8 mouse cellular contexts compared by ENCODE assay signal in the genomic region with DNA sequence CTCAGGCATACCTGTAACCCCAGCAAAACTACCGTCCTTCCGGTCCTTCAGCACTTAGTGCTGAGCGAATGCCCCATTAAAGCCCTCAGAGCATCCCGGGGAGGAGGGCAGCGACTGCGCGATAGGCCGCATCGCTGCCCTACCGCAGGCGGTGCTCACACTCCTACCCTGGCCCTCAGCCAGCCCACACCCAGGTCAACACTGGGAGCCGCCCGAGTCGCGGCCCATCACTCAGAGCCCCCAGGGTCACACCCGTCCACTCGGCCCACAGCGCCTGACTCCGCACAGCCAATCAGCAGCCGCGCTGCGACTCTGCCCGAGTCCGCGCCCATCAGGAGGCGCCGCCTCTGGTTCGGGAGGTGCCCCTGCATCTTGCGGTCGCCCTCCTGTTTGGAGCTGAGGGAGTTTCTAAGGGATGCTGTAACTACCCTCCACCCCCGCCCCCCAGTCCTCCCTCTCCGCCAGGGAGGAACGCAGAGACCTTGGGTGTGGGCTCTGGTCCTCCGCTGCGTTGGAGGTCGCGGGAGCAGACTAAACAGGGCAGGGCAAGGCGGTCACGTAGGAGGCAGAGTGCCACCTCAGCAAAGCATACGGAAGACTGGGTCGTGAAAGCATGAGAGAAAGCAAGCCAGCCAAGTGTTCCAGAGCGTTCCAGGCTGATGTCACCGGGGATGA. TPM values are rescaled to one million over a fixed set of nuclear protein-coding genes. Genes with fewer than 3 reads are reported as not detected.
A peak's percentile ranks its signal among the peaks of the same experiment; 100 is the strongest.
DNase-seq lines count a peak whose midpoint lies in the region; ATAC-seq lines count a peak whose summit lies in the region.

No protein-coding gene starts in this region.

- intact Hi-C loops in left cerebral cortex, postnatal 10 days (cut with DNase I): loop anchor here (2.0 kb wide), 1 partner anchor 28 kb away; no protein-coding TSS in a partner anchor

- DNase-seq in adipocyte (ENCODE audit: low spot score): peak; percentile 40
- peak; percentile 97 for DNase-seq in embryo, embryonic 10 days (ENCODE audit: low spot score)
- peak; percentile 78 for DNase-seq in gastrocnemius, postnatal 10 days
- peak; percentile 85 to 95 for DNase-seq in left cerebral cortex, postnatal 10 days (ENCODE audit: extremely low spot score in 1 of 2, low spot score in 2 of 2)
- peak; percentile 89 for DNase-seq in right cerebral cortex, postnatal 25 days
- DNase-seq in urinary bladder, postnatal 36 days (ENCODE audit: low spot score in 2 of 2): peak; percentile 86 to 88

- ATAC-seq in inflammation-experienced regulatory T-cells, adult 6 months: peak; percentile 87
- peak; percentile 89 for ATAC-seq in megakaryocyte progenitor cell, adult 5-6 weeks (replicated peaks; ENCODE audit: poor library complexity)

RNA-seq across cellular contexts. Expression of gene Scd2, which starts 26.5 kb away (rescaled TPM):
- total RNA-seq in gastrocnemius, postnatal 10 days (2021): 10 to 100 TPM; 55.2 to 56.7 TPM
- 10 to 100 TPM; 24.8 to 27.3 (median 25.3) TPM for polyA plus RNA-seq in inflammation-experienced regulatory T-cells, adult 6 months (2017; shearing (Covaris generic))
- total RNA-seq in left cerebral cortex, postnatal 10 days (2021): 100 to 1,000 TPM; 603 to 619 TPM
- 95.4 and 101 TPM in 2 replicates for total RNA-seq in megakaryocyte progenitor cell, adult 5-6 weeks (2015)
- total RNA-seq in megakaryocyte progenitor cell, adult 5-6 weeks (2017): 88.5 and 107 TPM in 2 replicates

Comparison
In these comparisons a context has a peak if more than half of its experiments do, and no peak if none do; other contexts are left out.
1. Peak in every context shown above with its lines: DNase-seq and ATAC-seq.
2. DNase-seq: peak in every context shown above with its lines; median percentile 97 in embryo, embryonic 10 days; 90 in left cerebral cortex, postnatal 10 days; 89 in right cerebral cortex, postnatal 25 days; 87 in urinary bladder, postnatal 36 days; 78 in gastrocnemius, postnatal 10 days; 40 in adipocyte.
3. RNA of gene Scd2, which starts 26.5 kb away (total RNA-seq): 603 to 619 TPM in left cerebral cortex, postnatal 10 days; 88.5 to 107 TPM in megakaryocyte progenitor cell, adult 5-6 weeks and 55.2 to 56.7 TPM in gastrocnemius, postnatal 10 days; every median in the first group is over 4 times any median in the second.